Mouse (Mus musculus): ENCODE measurements around the gene Oaz2. TPM values are rescaled to one million over a fixed set of nuclear protein-coding genes. Genes with fewer than 3 reads are reported as not detected.
A peak's percentile ranks its signal among the peaks of the same experiment; 100 is the strongest.

The Oaz2 gene
- 267 and 319 TPM in 2 replicates for polyA plus RNA-seq (2016; fragmentation: Nextera tagmentation; extraction: Ambion mirVana)

DNA sequence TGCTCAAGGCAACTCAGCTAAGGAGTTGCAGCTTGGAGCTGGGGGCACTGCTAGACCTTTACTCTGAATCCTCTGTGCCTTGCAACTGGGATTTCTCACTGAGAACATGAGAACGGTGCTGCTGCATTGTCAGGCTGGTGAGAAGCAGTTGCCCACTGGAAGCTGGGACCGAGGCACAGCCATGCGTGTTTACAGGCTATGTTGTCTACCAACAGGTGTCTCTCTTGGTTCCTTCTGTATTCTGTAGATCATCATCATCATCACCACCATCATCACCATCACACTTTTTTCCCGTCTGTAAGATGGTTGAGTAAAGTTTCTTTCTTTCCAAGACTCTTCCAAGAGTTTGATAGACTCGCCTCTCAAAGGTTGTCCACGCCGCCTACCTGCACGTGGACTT lies at the start of gene Oaz2:
Gene Oaz2 (plus strand): TSS at position 301 of the 400 bp plus-strand sequence.
- Histone ChIP-seq H3K36me3 (no peaks in the 10 kb centered on the region), H3K27me3 (ENCODE audit: low read depth, poor library complexity, severe bottlenecking) (no peaks in the 10 kb centered on the region), H3K4me3 (no peak within 1 kb of the TSS), H3K9me3 (replicated peaks) (no peaks in the 10 kb centered on the region), H3K27ac (no peak within 1 kb of the TSS), H3K4me1 (peaks cover 7% of the 10 kb centered on the region)
- WGBS = 97% methylated on average over 8 of the region's 8 CpGs
- no peak for DNase-seq (ENCODE audit: low spot score)

DNA sequence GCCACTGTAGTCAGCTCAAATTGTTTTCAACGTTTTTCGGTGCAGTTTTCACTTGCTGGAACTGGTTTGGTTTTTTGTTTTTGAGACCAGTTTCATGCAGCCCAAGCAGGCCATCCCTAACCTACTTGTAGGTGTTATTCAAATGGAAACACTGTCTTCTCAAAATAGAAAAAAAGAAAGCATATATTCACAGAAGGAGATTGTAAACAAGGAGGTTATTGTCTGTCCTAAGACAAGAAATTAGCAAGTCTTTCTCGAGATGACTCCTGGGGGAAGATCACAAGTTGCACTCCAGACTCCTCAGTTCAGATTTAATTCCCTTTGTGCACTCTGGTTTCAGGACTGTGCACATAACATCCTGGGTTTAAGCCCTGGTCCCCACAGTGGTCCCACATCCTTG lies 48.5 kb upstream of the Oaz2 start:
- Histone ChIP-seq H3K36me3 (no peaks in the 10 kb centered on the region), H3K9me3 (replicated peaks) (no peaks in the 10 kb centered on the region), H3K4me3 (no peak overlapping the region), H3K4me1 (no peaks in the 10 kb centered on the region), H3K27me3 (ENCODE audit: low read depth, poor library complexity, severe bottlenecking) (no peaks in the 10 kb centered on the region), H3K27ac (no peak overlapping the region)
- 66% methylated on average over 3 of the region's 3 CpGs for WGBS
- DNase-seq (ENCODE audit: low spot score) = no peak

DNA sequence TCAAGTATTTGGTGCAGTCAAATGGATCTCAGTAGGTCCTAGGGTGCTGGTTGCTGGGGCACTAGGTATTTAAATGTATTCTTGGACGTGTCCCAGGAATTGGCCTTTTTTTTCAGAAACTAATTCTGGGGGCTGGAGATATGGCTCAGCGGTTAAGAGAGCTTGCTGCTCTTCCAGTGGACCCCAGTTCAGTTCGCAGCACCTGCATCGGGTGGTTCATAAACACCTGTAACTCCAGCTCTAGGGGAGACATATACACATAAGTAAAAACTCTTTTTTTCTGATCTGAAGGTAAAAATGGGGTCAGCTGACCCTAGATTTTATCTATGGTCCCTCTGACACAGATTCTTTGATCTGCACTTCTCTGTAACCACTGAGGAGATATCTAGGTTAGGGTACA lies 46.6 kb upstream of the Oaz2 start:
- Histone ChIP-seq H3K27ac (no peak overlapping the region), H3K27me3 (ENCODE audit: low read depth, poor library complexity, severe bottlenecking) (peaks cover 4% of the 10 kb centered on the region; the same call in 1 of the 2 replicates), H3K4me1 (no peaks in the 10 kb centered on the region), H3K9me3 (replicated peaks) (no peaks in the 10 kb centered on the region), H3K4me3 (no peak overlapping the region), H3K36me3 (no peaks in the 10 kb centered on the region)
- DNase-seq (ENCODE audit: low spot score) = no peak
- 92% methylated on average over 4 of the region's 4 CpGs for WGBS

DNA sequence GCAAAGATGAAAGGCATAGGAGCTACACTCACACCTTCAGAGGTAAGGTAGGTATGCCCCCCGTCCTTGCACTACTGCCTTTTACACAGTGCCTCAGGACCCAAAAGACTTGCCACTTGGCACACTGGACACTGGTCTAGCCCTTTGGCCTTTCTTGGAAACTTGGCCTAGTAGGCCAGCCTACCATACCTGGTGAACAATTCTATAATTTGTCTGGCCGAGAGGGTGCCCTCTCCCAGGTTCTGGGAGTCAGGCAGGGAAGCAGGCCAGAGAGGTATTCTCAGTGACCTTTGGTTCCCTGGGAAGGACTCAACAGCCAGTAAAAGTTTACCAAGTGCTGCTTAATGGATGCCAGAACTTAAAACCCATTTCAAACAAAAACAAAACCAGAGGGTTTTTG lies 46.1 kb upstream of the Oaz2 start:
- no peak overlapping the region for H3K4me3 ChIP-seq
- 82% methylated on average over 2 of the region's 2 CpGs for WGBS
- no peak for DNase-seq (ENCODE audit: low spot score)
- no peaks in the 10 kb centered on the region for H3K9me3 ChIP-seq (replicated peaks)
- H3K27ac ChIP-seq = no peak overlapping the region
- peaks cover 8% of the 10 kb centered on the region; the same call in 1 of the 2 replicates for H3K27me3 ChIP-seq (ENCODE audit: low read depth, poor library complexity, severe bottlenecking)
- no peaks in the 10 kb centered on the region for H3K36me3 ChIP-seq
- H3K4me1 ChIP-seq = no peaks in the 10 kb centered on the region

DNA sequence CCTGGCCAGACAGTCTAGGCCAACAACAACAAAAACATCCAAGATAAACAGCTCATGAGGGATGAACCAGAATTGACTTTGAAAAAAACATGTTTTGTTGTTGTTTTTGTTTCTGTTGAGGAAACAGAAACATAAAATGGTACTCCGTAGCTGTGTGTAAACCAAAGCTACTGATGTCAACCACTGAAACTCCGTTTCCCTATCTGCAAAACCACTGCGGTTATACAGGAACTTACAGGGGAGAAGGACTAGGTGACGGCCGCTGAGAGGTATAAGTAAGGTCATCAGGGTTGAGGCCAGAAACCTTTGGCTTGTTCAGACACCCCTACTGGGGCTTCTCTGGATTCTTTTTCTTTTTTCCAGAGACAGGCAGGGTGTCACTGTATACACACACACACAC lies 45.0 kb upstream of the Oaz2 start:
- no peaks in the 10 kb centered on the region for H3K9me3 ChIP-seq (replicated peaks)

DNA sequence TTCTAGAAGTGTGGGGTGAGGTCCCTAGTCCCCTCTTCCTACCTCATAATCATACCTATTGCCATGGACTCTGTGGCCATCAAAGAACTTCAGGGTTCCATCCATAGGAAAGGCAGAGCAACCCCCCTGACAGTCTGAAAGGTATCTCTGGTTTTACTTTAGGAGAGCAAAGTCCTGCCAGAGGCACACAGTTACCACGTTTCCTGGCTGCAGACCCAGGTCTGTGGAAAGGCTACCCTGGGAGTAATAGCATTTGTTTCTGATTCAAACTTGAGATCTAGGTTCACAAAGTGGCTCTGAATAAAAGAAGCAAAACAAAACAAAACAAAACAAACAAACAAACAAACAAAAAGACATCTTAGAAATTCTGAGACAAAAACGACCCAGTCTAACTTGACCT lies 43.5 kb upstream of the Oaz2 start:
- DNase-seq (ENCODE audit: low spot score) = no peak
- WGBS = 76% methylated on average over 2 of the region's 2 CpGs

More for the DNA sequence above, 45.0 kb upstream of the Oaz2 start:
- Histone ChIP-seq H3K4me3 (no peak overlapping the region), H3K27me3 (ENCODE audit: low read depth, poor library complexity, severe bottlenecking) (peaks cover 19% of the 10 kb centered on the region), H3K27ac (no peak overlapping the region), H3K4me1 (no peaks in the 10 kb centered on the region), H3K36me3 (no peaks in the 10 kb centered on the region)
- 88% methylated on average over 5 of the region's 5 CpGs for WGBS
- no peak for DNase-seq (ENCODE audit: low spot score)

DNA sequence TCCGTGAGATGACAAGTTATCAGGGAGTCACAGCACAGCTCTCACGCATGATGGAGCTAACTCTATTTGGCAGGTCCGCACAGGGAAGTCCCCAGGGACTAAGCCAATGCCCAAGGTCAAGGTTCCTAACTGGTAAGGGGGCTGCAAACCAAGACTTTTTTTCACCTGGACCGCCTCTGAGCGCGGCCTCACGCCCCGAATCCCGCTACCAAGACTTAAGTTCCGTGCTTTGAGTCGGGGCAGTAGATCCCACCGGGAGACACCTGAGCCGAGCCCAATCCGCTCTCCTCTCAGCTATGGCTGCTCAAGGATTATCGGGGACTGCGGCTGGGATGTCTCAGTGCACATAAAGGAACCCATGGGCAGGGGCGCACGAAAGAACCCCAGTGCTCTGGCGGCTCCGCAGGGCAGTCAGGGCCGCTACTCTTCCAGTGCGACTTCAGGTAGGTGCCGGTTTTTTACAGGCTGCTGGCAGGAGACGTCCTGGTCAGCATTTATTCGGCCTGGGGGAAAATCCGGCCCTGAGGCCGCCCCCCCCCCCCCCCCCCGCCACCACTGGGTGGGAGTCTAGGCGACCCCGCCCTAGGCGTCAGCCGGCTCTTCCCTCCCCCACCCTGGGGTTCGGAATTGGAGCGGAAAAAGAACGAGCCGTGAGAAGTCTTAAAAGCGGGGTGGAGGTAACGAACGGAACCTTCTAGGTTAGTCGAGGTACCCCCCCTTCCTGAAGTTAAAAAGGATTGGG lies 38.6 kb upstream of the Oaz2 start, which contains the start of gene Rbpms2:
Gene Rbpms2 (plus strand): TSS at position 624 of the 742 bp plus-strand sequence.
- Histone ChIP-seq H3K36me3 (no peaks in the 10 kb centered on the region), H3K27ac (peak within 1 kb of the TSS; percentile 92), H3K4me1 (peaks cover 35% of the 10 kb centered on the region), H3K27me3 (ENCODE audit: low read depth, poor library complexity, severe bottlenecking) (peaks cover 58% of the 10 kb centered on the region), H3K9me3 (replicated peaks) (no peaks in the 10 kb centered on the region), H3K4me3 (peak within 1 kb of the TSS; percentile 88)
- peak; percentile 63 for DNase-seq (ENCODE audit: low spot score)
- 2% methylated on average over 40 of the region's 40 CpGs for WGBS

More for the DNA sequence above, 43.5 kb upstream of the Oaz2 start:
- Histone ChIP-seq H3K27me3 (ENCODE audit: low read depth, poor library complexity, severe bottlenecking) (peaks cover 33% of the 10 kb centered on the region), H3K4me3 (no peak overlapping the region), H3K4me1 (peaks cover 8% of the 10 kb centered on the region), H3K36me3 (no peaks in the 10 kb centered on the region), H3K27ac (no peak overlapping the region), H3K9me3 (replicated peaks) (no peaks in the 10 kb centered on the region)

DNA sequence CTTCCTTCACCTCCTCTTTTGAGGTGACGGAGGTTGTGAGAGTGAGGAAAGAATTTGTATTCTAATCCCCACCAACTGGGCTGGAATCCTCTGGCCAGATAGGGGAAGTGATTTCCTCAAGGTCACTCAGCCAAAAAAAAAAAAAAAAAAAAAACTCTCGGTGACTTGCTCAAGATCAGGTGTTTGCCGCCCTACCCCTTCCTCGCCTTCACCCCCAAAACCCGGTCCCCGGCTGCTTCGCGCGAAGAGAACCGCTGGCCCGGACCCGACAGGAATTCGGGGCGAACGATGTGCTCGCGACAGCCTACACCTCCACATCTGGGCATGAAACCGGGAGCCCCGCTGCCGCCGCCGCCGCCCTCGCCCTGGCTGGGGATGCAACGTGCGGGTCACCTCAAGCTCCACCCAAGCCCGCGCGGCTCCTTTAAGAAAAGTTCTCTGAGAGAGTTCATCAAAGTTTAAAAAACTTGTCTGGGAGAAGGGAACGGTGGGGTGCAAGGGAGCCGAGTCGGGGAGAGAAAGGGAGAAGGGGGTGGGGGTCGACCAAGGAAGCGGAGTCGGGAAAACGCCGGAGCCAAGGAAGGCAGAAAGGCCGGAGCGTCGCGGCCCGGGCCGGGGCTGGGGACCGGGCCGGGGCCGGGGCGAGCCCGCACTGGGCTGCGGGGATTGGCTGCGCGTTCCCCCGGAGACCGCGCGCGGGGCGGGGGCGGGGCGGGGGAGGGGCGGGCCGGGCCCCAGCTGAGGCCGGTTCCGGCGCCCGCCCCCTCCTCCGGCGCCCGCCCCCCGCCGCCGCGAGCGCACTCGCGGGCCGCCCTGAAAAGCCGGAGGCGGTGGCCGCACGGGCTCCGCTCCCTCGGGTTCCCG lies 37.8 kb upstream of the Oaz2 start:
- H3K36me3 ChIP-seq = no peaks in the 10 kb centered on the region
- H3K27ac ChIP-seq = peak overlapping the region; percentile 92
- H3K4me3 ChIP-seq = peak overlapping the region; percentile 88
- peaks cover 35% of the 10 kb centered on the region for H3K4me1 ChIP-seq
- DNase-seq (ENCODE audit: low spot score) = peak; percentile 80
- 1% methylated on average over 65 of the region's 83 CpGs for WGBS
- peaks cover 58% of the 10 kb centered on the region for H3K27me3 ChIP-seq (ENCODE audit: low read depth, poor library complexity, severe bottlenecking)
- no peaks in the 10 kb centered on the region for H3K9me3 ChIP-seq (replicated peaks)

DNA sequence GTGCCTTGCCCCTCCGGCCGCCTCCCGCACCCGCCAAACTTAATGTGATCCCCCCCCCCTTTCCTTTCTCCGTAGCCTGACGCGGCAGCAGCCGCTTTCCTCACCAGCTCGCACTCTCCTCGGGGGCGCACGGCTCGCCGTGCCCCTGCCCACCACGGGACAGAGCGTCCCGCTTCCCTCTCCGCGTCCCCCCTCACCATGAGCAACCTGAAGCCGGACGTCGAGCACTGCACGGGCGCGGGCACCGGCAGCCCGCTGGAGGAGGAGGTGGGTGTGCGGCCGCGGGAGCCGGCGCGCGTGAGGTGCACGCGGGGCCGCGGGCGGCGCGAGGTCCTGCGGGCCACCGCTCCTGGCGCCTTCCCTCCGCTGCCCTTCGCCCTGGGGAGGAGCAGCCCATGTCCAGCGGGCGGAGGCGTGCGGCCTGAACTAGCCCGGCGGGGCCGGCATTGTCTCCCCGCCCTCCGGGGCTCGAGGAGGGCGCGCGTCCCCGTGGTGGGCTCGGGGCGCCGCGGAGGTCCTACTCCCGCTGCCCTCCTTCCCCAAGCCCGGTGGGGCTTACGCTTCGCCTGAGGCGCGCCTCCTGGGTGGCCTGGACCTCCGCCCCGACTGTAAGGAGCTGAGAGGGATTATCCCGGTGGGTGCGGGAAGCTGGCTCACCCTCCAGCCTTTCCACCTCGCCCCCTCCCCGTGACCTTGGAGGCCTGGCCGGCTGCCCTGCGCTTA lies 37.0 kb upstream of the Oaz2 start:
- WGBS = under 1% methylated on average over 70 of the region's 78 CpGs
- Histone ChIP-seq H3K4me1 (peaks cover 35% of the 10 kb centered on the region), H3K4me3 (peak overlapping the region; percentile 88), H3K9me3 (replicated peaks) (no peaks in the 10 kb centered on the region), H3K36me3 (no peaks in the 10 kb centered on the region), H3K27me3 (ENCODE audit: low read depth, poor library complexity, severe bottlenecking) (peaks cover 58% of the 10 kb centered on the region), H3K27ac (peak overlapping the region; percentile 92)
- DNase-seq (ENCODE audit: low spot score) = peak; percentile 73

DNA sequence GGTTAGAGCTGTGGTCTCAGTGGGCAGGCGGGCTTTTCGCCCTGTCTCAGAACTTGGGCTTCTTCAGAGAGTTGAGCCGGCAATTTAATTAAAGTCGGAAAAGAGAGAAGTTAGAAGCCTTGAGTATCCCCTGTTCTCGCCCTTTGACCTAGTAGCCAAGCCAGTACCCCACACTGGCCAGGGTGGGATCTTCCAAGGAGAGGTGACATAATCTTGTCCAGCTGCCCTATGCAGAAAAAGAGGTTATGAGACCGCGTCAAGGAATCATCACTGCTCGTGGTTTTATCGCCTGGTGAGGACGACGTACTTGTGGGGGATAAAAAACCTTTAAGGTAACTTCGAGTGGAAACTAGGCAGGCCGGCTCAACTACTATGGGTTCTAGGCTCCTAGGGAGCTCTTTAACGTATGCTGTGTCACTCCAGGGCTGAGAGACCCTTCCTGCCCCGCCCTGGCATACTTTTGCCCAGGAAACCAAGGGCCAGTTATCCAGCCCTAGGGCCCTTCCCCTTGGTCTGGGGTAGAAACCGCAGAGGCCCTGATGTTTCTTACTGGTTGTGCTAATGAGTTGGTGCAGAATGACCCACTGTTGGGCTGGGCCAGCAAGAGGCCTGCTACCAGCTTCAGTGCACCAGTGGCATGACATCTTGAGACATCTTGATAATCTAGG lies 36.3 kb upstream of the Oaz2 start:
- H3K9me3 ChIP-seq (replicated peaks) = no peaks in the 10 kb centered on the region
- DNase-seq (ENCODE audit: low spot score) = no peak
- peak overlapping the region; percentile 92 for H3K27ac ChIP-seq
- H3K27me3 ChIP-seq (ENCODE audit: low read depth, poor library complexity, severe bottlenecking) = peaks cover 51% of the 10 kb centered on the region
- peaks cover 35% of the 10 kb centered on the region for H3K4me1 ChIP-seq
- 6% methylated on average over 16 of the region's 16 CpGs for WGBS
- H3K4me3 ChIP-seq = peak overlapping the region; percentile 88
- H3K36me3 ChIP-seq = no peaks in the 10 kb centered on the region

DNA sequence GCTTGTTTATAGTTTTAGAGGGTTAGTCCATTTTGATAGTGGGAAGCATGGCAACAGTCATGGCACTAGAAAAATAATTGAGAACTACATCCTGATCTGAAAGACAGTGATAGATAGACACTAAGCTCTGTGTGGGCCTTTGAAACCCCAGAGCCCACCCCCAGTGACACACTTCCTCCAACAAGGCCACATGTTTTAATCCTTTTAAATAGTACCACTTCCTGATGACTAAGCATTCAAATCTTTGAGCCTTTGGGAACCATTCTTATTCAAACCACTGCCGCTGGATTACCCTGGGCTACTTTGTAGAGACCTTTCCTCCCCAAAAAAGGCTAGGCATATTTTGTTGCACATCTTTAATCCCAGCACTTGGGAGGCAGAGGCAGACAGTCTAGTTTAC lies 32.0 kb upstream of the Oaz2 start:
- H3K27me3 ChIP-seq (ENCODE audit: low read depth, poor library complexity, severe bottlenecking) = peaks cover 21% of the 10 kb centered on the region
- no peaks in the 10 kb centered on the region for H3K9me3 ChIP-seq (replicated peaks)
- H3K27ac ChIP-seq = no peak overlapping the region
- H3K4me1 ChIP-seq = peaks cover 43% of the 10 kb centered on the region
- 91% methylated on average over 1 of the region's 1 CpGs for WGBS
- no peak overlapping the region for H3K4me3 ChIP-seq
- no peak for DNase-seq (ENCODE audit: low spot score)
- H3K36me3 ChIP-seq = no peaks in the 10 kb centered on the region

DNA sequence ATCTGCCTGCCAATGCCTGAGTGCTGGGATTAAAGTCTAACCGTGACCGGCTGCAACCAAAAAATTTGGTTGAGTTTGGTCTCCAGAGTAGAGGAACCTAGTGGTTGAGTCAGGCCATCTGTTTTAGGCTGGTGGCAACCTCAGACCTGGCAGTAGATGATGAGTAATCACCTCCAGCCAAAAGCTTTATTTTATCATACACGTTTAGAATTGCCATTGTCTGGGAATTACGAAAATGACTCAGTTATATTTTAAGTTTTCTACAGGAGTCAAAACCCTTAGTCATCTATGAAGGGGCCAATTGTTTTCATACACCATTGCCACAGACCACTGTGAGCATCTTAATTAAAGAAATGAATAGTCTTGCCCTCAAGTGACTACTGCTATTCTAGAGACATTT lies 30.9 kb upstream of the Oaz2 start:
- no peak overlapping the region for H3K27ac ChIP-seq

More for the DNA sequence above, 30.9 kb upstream of the Oaz2 start:
- H3K36me3 ChIP-seq = no peaks in the 10 kb centered on the region
- H3K27me3 ChIP-seq (ENCODE audit: low read depth, poor library complexity, severe bottlenecking) = peaks cover 9% of the 10 kb centered on the region; the same call in 1 of the 2 replicates
- no peak overlapping the region for H3K4me3 ChIP-seq
- 87% methylated on average over 4 of the region's 4 CpGs for WGBS
- DNase-seq (ENCODE audit: low spot score) = no peak
- peaks cover 43% of the 10 kb centered on the region for H3K4me1 ChIP-seq
- no peaks in the 10 kb centered on the region for H3K9me3 ChIP-seq (replicated peaks)

All from limb, embryonic 10.5 days (tissue).